Mouse (Mus musculus): Measurements from ENCODE around the gene Synj2. TPM values are rescaled to one million over a fixed set of nuclear protein-coding genes. Genes with fewer than 3 reads are reported as not detected.

Gene Synj2
- total RNA-seq, 2 experiments from 2014 or later, result 26.3 to 36.9 TPM

DNA sequence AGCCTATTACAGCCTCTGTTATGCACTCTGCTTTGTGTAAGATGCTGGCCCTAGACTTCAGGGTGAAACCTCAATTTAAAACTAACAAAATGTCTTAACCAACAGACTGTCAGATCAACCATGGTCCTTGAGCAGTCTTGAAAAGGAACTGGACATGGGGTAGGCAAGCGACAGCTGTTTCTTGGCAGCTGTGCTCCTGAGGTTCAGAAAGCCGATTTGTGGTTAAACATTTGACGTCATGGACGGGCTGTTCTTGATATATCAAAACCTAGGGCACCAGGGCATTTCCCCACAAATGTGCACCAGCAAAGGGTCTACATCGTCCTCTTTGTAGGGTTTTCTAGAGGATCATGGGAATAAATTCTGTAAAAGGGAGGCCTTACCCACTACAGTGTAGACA, 122.5 kb downstream of the Synj2 start:
- no peak overlapping the region for H3K4me3 ChIP-seq
- intact Hi-C loops (cut with DNase I), result no loop called here

DNA sequence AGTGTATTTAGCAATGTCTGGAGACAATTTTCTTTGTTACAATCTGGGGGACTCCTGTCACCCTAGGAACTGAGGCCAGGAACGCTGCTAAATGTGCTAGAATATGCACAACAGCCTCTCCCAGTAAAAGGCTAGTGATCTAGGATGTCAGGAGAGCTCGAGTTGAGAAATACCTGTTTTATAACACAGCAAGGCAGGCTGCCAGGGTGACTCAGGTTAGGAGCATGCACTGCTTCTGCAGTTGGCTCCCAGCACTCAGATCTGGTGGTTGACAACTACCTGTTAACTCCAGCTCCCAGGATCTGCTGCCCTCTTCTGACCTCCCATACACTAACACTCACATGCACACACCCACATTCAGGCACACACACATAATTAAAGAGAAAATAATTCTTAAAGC, 124.9 kb downstream of the Synj2 start:
- intact Hi-C loops (cut with DNase I), result no loop called here
- Histone ChIP-seq H3K4me3 (no peak overlapping the region), H3K27ac (no peak overlapping the region)
- TF ChIP-seq CTCF (IDR thresholded peaks at IDR 0.05), result no peak
- peak; percentile 41 for DNase-seq

More for the DNA sequence above, 122.5 kb downstream of the Synj2 start:
- no peak for TF ChIP-seq CTCF (IDR thresholded peaks at IDR 0.05)
- peak overlapping the region; percentile 60 for H3K27ac ChIP-seq
- no peak for DNase-seq

DNA sequence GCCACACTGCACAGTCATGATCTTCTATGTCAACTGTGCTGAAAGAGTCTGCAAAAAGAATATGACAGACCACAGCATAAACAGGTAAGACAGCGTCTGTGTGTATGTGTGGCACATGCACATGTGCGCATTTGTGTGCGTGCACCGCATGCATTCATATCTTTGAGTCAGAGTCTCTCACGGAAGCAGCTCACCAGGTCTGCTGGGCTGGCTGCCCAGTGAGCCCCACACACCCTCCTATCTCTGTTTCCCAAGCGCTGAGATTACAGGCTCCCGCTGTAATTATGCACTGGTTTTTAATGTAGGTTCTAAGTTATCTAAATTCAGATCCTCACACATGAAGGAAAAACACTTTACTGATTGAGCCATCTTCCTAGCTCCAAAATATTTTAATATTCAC, 126.5 kb downstream of the Synj2 start:
- no peak overlapping the region for H3K4me3 ChIP-seq
- H3K27ac ChIP-seq, result no peak overlapping the region
- DNase-seq, result no peak
- intact Hi-C loops (cut with DNase I), result no loop called here
- TF ChIP-seq CTCF (IDR thresholded peaks at IDR 0.05), result no peak

DNA sequence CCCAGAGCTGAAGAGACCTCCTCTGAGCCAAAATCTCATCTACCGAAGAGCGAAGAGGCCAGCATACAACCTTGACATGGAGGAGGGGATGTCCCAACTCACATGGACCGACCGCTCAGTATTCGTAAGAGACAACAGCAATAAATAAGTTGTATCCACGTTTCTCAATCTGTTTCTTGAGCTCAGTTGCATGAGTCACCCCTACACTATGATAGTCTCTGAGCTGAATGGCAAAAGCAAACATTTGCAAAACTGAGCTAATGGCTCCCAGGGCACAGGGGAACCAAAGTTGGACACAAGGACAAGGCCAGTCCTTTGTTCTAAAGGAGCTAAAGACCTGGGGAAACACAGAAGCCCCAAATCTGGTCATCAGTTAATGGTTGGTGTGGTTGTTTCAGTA, 128.8 kb downstream of the Synj2 start:
- intact Hi-C loops (cut with DNase I), result no loop called here
- Histone ChIP-seq H3K4me3 (no peak overlapping the region), H3K27ac (no peak overlapping the region)
- no peak for DNase-seq
- TF ChIP-seq CTCF (IDR thresholded peaks at IDR 0.05), result no peak

DNA sequence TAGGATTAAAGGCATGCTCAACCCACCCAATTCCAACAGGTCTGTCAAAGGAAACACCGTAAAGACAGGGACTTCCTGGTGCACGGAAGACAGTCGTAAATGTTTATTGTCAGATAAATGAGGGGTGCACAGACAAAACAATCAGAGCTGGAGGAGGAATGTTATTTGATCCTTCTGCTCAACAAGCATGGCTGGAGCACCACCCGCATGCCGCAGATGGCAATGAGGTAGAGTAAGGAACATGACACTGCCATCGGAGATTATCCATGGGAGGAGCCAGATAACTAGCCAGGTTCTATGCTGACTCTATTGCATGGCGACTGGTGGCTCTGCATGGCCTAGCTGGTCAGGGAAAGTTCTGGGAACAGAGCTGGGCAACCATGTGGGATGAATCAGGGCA, 132.3 kb downstream of the Synj2 start:
- H3K4me3 ChIP-seq, result no peak overlapping the region
- H3K27ac ChIP-seq, result no peak overlapping the region
- intact Hi-C loops (cut with DNase I), result no loop called here
- no peak for DNase-seq
- TF ChIP-seq CTCF (IDR thresholded peaks at IDR 0.05), result no peak

DNA sequence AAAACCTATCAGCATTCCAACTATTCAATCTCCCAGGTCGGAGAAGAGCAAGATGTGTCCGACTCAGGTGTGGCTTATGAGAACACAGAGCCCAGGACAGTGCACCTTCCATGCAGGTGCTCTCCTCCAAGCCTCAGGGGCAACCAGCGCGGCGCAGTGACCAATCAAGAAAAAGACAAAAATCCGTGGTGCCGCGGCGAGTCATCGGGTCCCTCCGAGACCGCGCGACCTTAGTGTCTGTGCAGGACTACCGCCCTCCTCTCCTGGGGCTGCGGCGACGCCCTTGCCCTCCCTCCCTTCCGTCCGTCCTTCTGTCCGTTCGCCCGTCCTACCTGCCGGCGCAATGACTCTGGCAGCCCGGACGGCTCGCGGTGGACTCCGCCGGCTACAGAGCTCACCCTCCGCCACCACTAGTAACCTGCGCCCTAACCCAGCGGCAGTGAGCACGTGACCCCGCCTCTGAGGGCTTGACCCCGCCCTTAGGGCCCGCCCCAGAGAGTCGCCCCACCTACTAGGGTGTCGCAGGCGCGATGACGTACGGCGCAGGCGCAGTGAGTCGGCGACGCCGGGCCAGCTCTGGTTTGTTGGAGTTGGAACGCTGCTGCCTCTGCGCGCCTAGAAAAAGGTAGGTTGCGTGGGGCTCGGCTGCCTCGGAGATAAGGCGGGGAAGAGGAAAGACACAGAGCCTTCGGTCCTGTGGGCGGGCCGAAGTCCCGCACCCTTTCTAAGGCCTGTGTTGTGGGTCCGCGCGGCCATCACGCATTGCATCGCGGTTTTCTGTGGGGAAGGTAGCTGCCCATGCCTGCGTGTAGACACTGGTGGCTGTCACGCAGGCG, 138.4 kb downstream of the Synj2 start, which contains the start of the genes Serac1 and Gtf2h5:
Serac1 (minus strand) TSS at position 455 of the 836 bp plus-strand sequence.
Gtf2h5 (plus strand) TSS at position 500 of the 836 bp plus-strand sequence.
- H3K27ac ChIP-seq, result peak within 1 kb of the TSS; percentile 95
- peak; percentile 99 for DNase-seq
- H3K4me3 ChIP-seq, result peak within 1 kb of the TSS; percentile 75
- intact Hi-C loops (cut with DNase I), result no loop called here
- TF ChIP-seq CTCF (IDR thresholded peaks at IDR 0.05), result no peak

DNA sequence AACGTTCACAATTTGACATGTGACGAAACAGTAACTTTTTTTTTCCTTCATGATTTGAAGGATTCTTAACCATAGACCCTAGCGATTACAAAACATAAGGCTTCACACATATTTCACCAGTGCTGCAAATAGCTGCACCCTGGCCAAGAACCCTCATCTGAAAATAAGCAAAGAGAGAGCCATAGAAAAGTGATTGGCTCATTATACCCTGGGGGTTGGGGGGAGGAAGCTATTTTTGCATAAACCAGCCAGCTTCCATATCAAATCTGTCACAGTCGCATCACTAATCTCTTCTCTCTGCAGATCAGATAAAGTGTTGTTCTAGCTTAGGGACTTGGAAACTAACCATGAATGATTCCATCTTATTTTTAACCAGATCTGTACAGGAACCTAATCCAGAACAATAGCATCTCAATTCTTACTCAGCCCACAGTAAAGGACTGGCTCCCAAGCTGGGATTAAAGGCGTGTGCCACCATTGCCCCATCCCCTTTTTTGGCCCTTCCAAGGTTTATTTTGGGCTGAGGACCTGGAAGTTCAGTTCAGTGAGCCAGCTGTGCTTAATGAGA, 142.3 kb downstream of the Synj2 start:
- Histone ChIP-seq H3K27ac (no peak overlapping the region), H3K4me3 (no peak overlapping the region)
- no peak for DNase-seq
- intact Hi-C loops (cut with DNase I), result no loop called here
- no peak for TF ChIP-seq CTCF (IDR thresholded peaks at IDR 0.05)

DNA sequence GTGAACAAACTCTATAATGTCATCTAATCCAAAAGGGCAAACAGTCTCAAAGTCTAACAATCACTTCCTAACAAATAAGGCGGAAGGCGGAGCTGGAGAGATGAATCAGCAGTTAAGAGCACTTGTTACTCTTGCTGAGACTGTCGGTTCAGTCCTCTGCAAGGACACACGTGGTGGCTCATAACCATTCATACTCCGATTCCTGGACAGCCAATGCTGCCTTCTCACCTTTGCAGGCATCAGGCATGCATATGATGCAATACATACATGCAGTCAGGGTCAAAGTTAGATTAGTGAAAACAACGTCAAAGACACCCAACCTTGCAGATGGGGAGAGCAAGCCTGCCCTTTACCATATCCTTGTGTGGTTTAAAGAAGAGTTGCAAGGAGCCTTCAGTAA, 150.5 kb downstream of the Synj2 start:
- intact Hi-C loops (cut with DNase I), result no loop called here
- TF ChIP-seq CTCF (IDR thresholded peaks at IDR 0.05), result no peak

More for the DNA sequence above, 150.5 kb downstream of the Synj2 start:
- Histone ChIP-seq H3K4me3 (no peak overlapping the region), H3K27ac (no peak overlapping the region)
- no peak for DNase-seq

Other genes starting within 250 kb of the Synj2 start
- gene Snx9, start 100.0 kb upstream of the Synj2 start, total RNA-seq (2021), result 10 to 100 TPM; 22.9 to 29.6 TPM
- gene Serac1, start 138.5 kb downstream of the Synj2 start, total RNA-seq (2021), result 1 to 10 TPM; 6.5 to 7.3 TPM
- gene Gtf2h5, start 138.5 kb downstream of the Synj2 start, total RNA-seq (2021), result 10 to 100 TPM; 50.5 to 52.7 TPM
- gene Tulp4, start 165.2 kb downstream of the Synj2 start, total RNA-seq (2021), result 100 to 1,000 TPM; 111 to 124 TPM

Data from gastrocnemius, adult 2 months (tissue).